Mouse (Mus musculus) MEL (cell line): ENCODE results near the gene Dhrs11. TPM values are rescaled to one million over a fixed set of nuclear protein-coding genes. Genes with fewer than 3 reads are reported as not detected.
A peak's percentile ranks its signal among the peaks of the same experiment; 100 is the strongest.

Source experiments
- DNase-seq: peaks from one replicate; pipeline ENCODE4 v3.0.0; 2011; ENCODE audit warnings: low read depth, low spot score
- H3K27ac ChIP-seq: 2 replicates; pipeline ENCODE4 v1.5.1; 2012; ENCODE audit warnings: low read depth, mild to moderate bottlenecking, control low read depth, low read length, moderate library complexity; ENCODE audit not compliant: control insufficient read depth
- H3K27me3 ChIP-seq, 2 experiments: fragments of 150-350 bp in 1 of 2; sonication (generic) in 1 of 2; 2 replicates each; pipeline ENCODE4 v1.6.1; 2012; ENCODE audit warnings: low read length in 2 of 2, mild to moderate bottlenecking in 2 of 2, improper control_type of control experiment in 1 of 2, moderate library complexity in 1 of 2; ENCODE audit not compliant: insufficient read depth in 2 of 2, control insufficient read depth in 1 of 2
- H3K36me3 ChIP-seq, 2 experiments: 2 replicates each; pipeline ENCODE4 v1.6.1; 2012 to 2014; ENCODE audit warnings: low read length in 2 of 2, improper control_type of control experiment in 1 of 2, inconsistent platforms in 1 of 2, mild to moderate bottlenecking in 1 of 2; ENCODE audit not compliant: insufficient read depth in 2 of 2, control insufficient read depth in 1 of 2
- H3K4me1 ChIP-seq, 2 experiments: fragments of 150-350 bp in 1 of 2; sonication (generic) in 1 of 2; 2 replicates each; pipeline ENCODE4 v1.6.1; 2012; ENCODE audit warnings: low read length in 2 of 2, improper control_type of control experiment in 1 of 2, mild to moderate bottlenecking in 1 of 2; ENCODE audit not compliant: insufficient read depth in 2 of 2, control insufficient read depth in 1 of 2
- H3K4me3 ChIP-seq, 2 experiments: fragments of 150-350 bp in 1 of 2; sonication (generic) in 1 of 2; 2 replicates each; pipeline ENCODE4 v1.5.1; 2012; ENCODE audit warnings: low read depth in 2 of 2, low read length in 2 of 2, mild to moderate bottlenecking in 2 of 2, moderate library complexity in 2 of 2, control low read depth in 1 of 2, improper control_type of control experiment in 1 of 2; ENCODE audit not compliant: control insufficient read depth in 1 of 2, insufficient read depth in 1 of 2
- H3K79me2 ChIP-seq: 2 replicates; pipeline ENCODE4 v1.6.1; 2012; ENCODE audit warnings: mild to moderate bottlenecking, low read length, moderate library complexity; ENCODE audit not compliant: control insufficient read depth, poor library complexity, insufficient read depth
- H3K9ac ChIP-seq: 2 replicates; pipeline ENCODE4 v1.6.1; 2012; ENCODE audit warnings: low read depth, mild to moderate bottlenecking, control low read depth, low read length, moderate library complexity; ENCODE audit not compliant: control insufficient read depth, poor library complexity, severe bottlenecking
- H3K9me3 ChIP-seq: fragments of 150-350 bp; sonication (generic); replicated peaks from 2 replicates; pipeline ENCODE4 v1.6.1; 2012; ENCODE audit warnings: mild to moderate bottlenecking, low read length, improper control_type of control experiment, moderate library complexity; ENCODE audit not compliant: insufficient read depth
- BHLHE40 ChIP-seq: IDR thresholded peaks from 2 replicates; pipeline ENCODE4 v1.6.1; 2012; ENCODE audit warnings: low read depth, mild to moderate bottlenecking, inconsistent platforms, low read length, improper control_type of control experiment, borderline replicate concordance
- CHD1 ChIP-seq: IDR thresholded peaks from 2 replicates; pipeline ENCODE4 v1.6.1; 2012; ENCODE audit warnings: low read depth, mild to moderate bottlenecking, inconsistent platforms, low read length, improper control_type of control experiment
- CHD2 ChIP-seq: IDR thresholded peaks from 2 replicates; pipeline ENCODE4 v1.6.1; 2011; ENCODE audit warnings: low read length, improper control_type of control experiment
- ELF1 ChIP-seq: IDR thresholded peaks from 2 replicates; pipeline ENCODE4 v1.6.1; 2014; ENCODE audit warnings: low read depth, mild to moderate bottlenecking, inconsistent platforms, low read length, improper control_type of control experiment, moderate library complexity
- EP300 ChIP-seq, 2 experiments: IDR thresholded peaks; 2 replicates each; pipeline ENCODE4 v1.6.1; 2011; ENCODE audit warnings: improper control_type of control experiment in 2 of 2, low read length in 2 of 2, low read depth in 1 of 2, mild to moderate bottlenecking in 1 of 2
- ETS1 ChIP-seq: IDR thresholded peaks from 2 replicates; pipeline ENCODE4 v1.6.1; 2012; ENCODE audit warnings: low read depth, mild to moderate bottlenecking, inconsistent platforms, low read length, improper control_type of control experiment, moderate library complexity
- GABPA ChIP-seq: IDR thresholded peaks from 2 replicates; pipeline ENCODE4 v1.6.1; 2012; ENCODE audit warnings: low read depth, mild to moderate bottlenecking, inconsistent platforms, low read length, improper control_type of control experiment, moderate library complexity
- GATA1 ChIP-seq: IDR thresholded peaks from 2 replicates; pipeline ENCODE4 v1.6.1; 2011; ENCODE audit warnings: low read depth, low read length, improper control_type of control experiment
- HCFC1 ChIP-seq: IDR thresholded peaks from 2 replicates; pipeline ENCODE4 v1.6.1; 2012; ENCODE audit warnings: low read depth, mild to moderate bottlenecking, inconsistent platforms, low read length, improper control_type of control experiment, moderate library complexity
- JUND ChIP-seq: IDR thresholded peaks from 2 replicates; pipeline ENCODE4 v1.6.1; 2011; ENCODE audit warnings: low read depth, mild to moderate bottlenecking, improper control_type of control experiment, low read length
- KAT2A ChIP-seq: conservative IDR thresholded peaks from 2 replicates; pipeline ENCODE4 v1.6.1; 2012; ENCODE audit warnings: low read depth, low read length, improper control_type of control experiment, inconsistent platforms
- MAFK ChIP-seq: IDR thresholded peaks from 2 replicates; pipeline ENCODE4 v1.6.1; 2011; ENCODE audit warnings: low read depth, mild to moderate bottlenecking, low read length, improper control_type of control experiment, borderline replicate concordance
- MAX ChIP-seq: IDR thresholded peaks from 2 replicates; pipeline ENCODE4 v1.6.1; 2011; ENCODE audit warnings: low read length, improper control_type of control experiment
- MYC ChIP-seq: IDR thresholded peaks from 2 replicates; pipeline ENCODE4 v1.6.1; 2011; ENCODE audit warnings: low read depth, mild to moderate bottlenecking, low read length, improper control_type of control experiment, moderate library complexity
- NELFE ChIP-seq: IDR thresholded peaks from 2 replicates; pipeline ENCODE4 v1.6.1; 2011; ENCODE audit warnings: low read depth, low read length, improper control_type of control experiment
- NRF1 ChIP-seq: IDR thresholded peaks from 2 replicates; pipeline ENCODE4 v1.6.1; 2014; ENCODE audit warnings: low read depth, mild to moderate bottlenecking, inconsistent platforms, low read length, improper control_type of control experiment, moderate library complexity; ENCODE audit not compliant: poor library complexity, insufficient read depth, severe bottlenecking
- POLR2A ChIP-seq, 2 experiments: IDR thresholded peaks; 2 replicates each; pipeline ENCODE4 v1.6.1; 2011 to 2012; ENCODE audit warnings: low read length in 2 of 2, mild to moderate bottlenecking in 2 of 2, control low read depth in 1 of 2, improper control_type of control experiment in 1 of 2, low read depth in 1 of 2, moderate library complexity in 1 of 2; ENCODE audit not compliant: control insufficient read depth in 1 of 2, insufficient read depth in 1 of 2, poor library complexity in 1 of 2
- POLR2AphosphoS2 ChIP-seq: IDR thresholded peaks from 2 replicates; pipeline ENCODE4 v1.6.1; 2011; ENCODE audit warnings: low read length, improper control_type of control experiment
- POLR2AphosphoS5 ChIP-seq: IDR thresholded peaks from 2 replicates; pipeline ENCODE4 v1.6.1; 2012; ENCODE audit warnings: low read depth, borderline replicate concordance, mild to moderate bottlenecking, inconsistent platforms, low read length, moderate library complexity, mixed read lengths
- RAD21 ChIP-seq: IDR thresholded peaks from 2 replicates; pipeline ENCODE4 v1.6.1; 2011; ENCODE audit warnings: mild to moderate bottlenecking, low read depth, low read length, improper control_type of control experiment
- RCOR1 ChIP-seq: IDR thresholded peaks from 2 replicates; pipeline ENCODE4 v1.6.1; 2012; ENCODE audit warnings: low read depth, mild to moderate bottlenecking, inconsistent platforms, low read length, improper control_type of control experiment
- SIN3A ChIP-seq: IDR thresholded peaks from 2 replicates; pipeline ENCODE4 v1.6.1; 2012; ENCODE audit warnings: low read length, improper control_type of control experiment, inconsistent platforms
- TAL1 ChIP-seq: IDR thresholded peaks from 2 replicates; pipeline ENCODE4 v1.6.1; 2012; ENCODE audit warnings: mild to moderate bottlenecking, inconsistent platforms, low read length, moderate library complexity, mixed read lengths
- TBP ChIP-seq: IDR thresholded peaks from 2 replicates; pipeline ENCODE4 v1.8.0; 2011; ENCODE audit warnings: low read depth, low read length, improper control_type of control experiment
- TCF12 ChIP-seq: IDR thresholded peaks from 2 replicates; pipeline ENCODE4 v1.6.1; 2014; ENCODE audit warnings: low read depth, mild to moderate bottlenecking, inconsistent platforms, low read length, improper control_type of control experiment, moderate library complexity
- UBTF ChIP-seq: IDR thresholded peaks from 2 replicates; pipeline ENCODE4 v1.6.1; 2012; ENCODE audit warnings: low read depth, mild to moderate bottlenecking, inconsistent platforms, low read length, improper control_type of control experiment, moderate library complexity, borderline replicate concordance; ENCODE audit not compliant: insufficient read depth
- USF2 ChIP-seq, 2 experiments: IDR thresholded peaks; 2 replicates each; pipeline ENCODE4 v1.6.1; 2011 to 2012; ENCODE audit warnings: improper control_type of control experiment in 2 of 2, low read length in 2 of 2, borderline replicate concordance in 1 of 2, inconsistent platforms in 1 of 2, low read depth in 1 of 2, mild to moderate bottlenecking in 1 of 2; ENCODE audit not compliant: insufficient read depth in 1 of 2
- ZC3H11A ChIP-seq: IDR thresholded peaks from 2 replicates; pipeline ENCODE4 v1.6.1; 2012; ENCODE audit warnings: low read depth, mild to moderate bottlenecking, inconsistent platforms, low read length, improper control_type of control experiment
- ZKSCAN1 ChIP-seq: IDR thresholded peaks from 2 replicates; pipeline ENCODE4 v1.6.1; 2012; ENCODE audit warnings: low read depth, mild to moderate bottlenecking, inconsistent platforms, low read length, improper control_type of control experiment, moderate library complexity
- ZMIZ1 ChIP-seq: IDR thresholded peaks from 2 replicates; pipeline ENCODE4 v1.6.1; 2012; ENCODE audit warnings: low read depth, mild to moderate bottlenecking, inconsistent platforms, low read length, improper control_type of control experiment, moderate library complexity
- ZNF384 ChIP-seq: IDR thresholded peaks from 2 replicates; pipeline ENCODE4 v1.6.1; 2012; ENCODE audit warnings: low read depth, mild to moderate bottlenecking, inconsistent platforms, low read length, improper control_type of control experiment
- polyA plus RNA-seq, 2 experiments: library from polyadenylated mRNA; stranded (reverse) in 1 of 2; unstranded in 1 of 2; fragments of >175 nt in 1 of 2; fragments of >200 nt in 1 of 2; gene quantifications; 2 replicates each; pipeline versions ENCODE4 v1.2.1 to v1.2.4; 2012; ENCODE audit warnings: low replicate concordance in 2 of 2, low read depth in 1 of 2; ENCODE audit not compliant: insufficient read length in 2 of 2, insufficient read depth in 1 of 2, missing spikeins in 1 of 2
- total RNA-seq: library from RNA; depleted of rRNA; stranded (reverse); fragments of 300-350 nt; gene quantifications from 2 replicates; pipeline ENCODE4 v1.2.3, GENCODE M21; 2012

The Dhrs11 gene
- total and polyA plus RNA-seq, 3 experiments: 36.6 to 37.7 TPM; not detected in 1

DNA sequence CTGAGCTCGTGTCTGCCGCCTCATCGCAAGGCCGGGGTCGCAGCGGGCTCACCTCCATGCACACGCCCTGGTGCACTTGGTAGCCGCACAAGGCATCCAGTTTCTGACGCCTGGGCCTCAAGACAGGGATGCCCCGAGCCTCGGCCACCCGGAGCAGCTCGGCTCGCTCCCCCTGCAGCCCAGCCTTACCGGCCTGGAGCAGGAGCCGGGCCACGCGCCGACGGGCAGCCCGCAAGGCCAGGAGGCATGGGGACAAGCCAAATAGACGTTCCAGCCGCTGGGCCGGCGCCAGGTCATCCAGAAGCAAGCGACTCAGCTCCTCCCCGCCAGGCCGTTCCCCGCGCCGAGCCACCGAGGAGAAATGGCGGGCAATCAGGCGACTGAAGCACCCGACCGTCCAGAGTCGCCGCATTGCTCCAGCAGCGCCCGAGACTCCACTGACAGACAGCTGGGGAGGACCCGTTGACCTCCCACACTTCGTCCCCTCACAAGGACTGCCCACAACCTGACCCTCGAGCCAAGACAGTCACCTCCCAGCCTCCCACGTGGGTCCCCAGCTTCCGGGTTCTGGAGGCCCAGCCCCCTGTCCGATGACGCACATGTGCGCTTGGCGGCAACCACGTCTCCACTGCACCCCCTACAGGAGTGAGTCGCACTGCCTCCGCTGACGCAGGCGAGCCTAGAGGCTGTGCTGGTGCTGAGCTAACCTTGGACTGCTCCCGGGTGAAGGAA, 9.7 kb downstream of the Dhrs11 start, which contains the start of gene Mrm1 (continued):
- peak; percentile 95 for TF ChIP-seq ZMIZ1
- peak; percentile 58 for TF ChIP-seq NELFE
- peak; percentile 72; the same call in 1 of the 2 replicates for TF ChIP-seq ETS1
- peak; percentile 99 for TF ChIP-seq MAX
- TF ChIP-seq, all 39 proteins: peak for 23

DNA sequence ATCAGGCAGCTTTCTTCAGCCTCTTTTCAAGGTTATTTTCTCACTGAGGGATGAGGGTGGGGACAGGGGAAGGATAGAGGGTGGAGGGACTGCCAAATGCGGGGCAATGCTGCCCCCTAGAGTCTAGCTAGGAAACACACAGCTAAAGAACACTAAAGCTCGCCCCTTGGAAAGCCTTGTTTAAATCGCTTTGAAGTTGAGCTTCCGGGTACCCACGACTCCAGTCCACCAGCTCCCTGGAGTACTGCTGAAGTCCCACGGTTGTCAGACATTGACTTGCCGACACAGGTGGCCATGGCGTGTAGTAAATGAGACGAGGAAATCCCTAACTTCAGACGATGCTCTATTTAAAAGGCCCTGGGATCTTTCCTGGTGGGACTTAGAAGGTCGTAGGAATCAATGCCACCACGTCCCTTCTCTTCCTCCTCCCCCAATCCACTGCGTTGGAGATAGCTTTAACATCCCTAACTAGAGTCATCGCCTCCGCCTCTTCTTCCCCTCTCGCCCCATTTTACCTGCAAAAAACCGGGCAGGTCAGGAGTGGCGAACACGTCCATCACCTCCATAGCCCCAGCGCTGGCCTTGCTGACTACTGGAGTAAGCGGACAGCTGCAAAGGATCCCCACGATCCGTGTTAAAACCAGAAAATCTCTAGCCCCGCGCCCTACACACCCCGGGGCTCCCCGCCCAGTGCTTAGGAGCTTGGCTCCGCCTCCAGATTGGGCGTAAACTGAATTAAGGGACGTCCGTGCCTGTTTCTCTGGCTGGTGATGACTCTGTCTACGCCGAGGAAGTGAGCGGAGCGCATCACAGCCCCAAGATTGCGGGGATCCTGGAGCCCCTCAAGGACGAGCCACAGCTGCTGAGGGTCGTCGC, 10.5 kb downstream of the Dhrs11 start:
- peak; percentile 97 for DNase-seq
- Histone ChIP-seq H3K9me3 (no peaks in the 10 kb centered on the region), H3K4me1 (peaks cover 4 to 35% of the 10 kb centered on the region in 2 experiments), H3K27me3 (no peaks in the 10 kb centered on the region), H3K9ac (peak overlapping the region; percentile 92), H3K79me2 (peaks cover 32% of the 10 kb centered on the region), H3K36me3 (peaks cover 9 to 29% of the 10 kb centered on the region in 2 experiments), H3K27ac (peak overlapping the region; percentile 90), H3K4me3 (peak overlapping the region; percentile 73 to 82)
- TF ChIP-seq TAL1 (no peak), EP300 (IDR thresholded peaks at IDR 0.05; ENCODE audit: low read depth in 1 of 2, low read length in 2 of 2) (no peak), ELF1 (peak; percentile 70), CHD1 (0 out of 2 replicates have a peak, but pooled peaks have one; percentile 91), ETS1 (peak; percentile 21; the same call in 1 of the 2 replicates), ZC3H11A (peak; percentile 43), MAFK (no peak), TBP (peak; percentile 88), POLR2AphosphoS5 (peak; percentile 88), RCOR1 (no peak), TCF12 (peak; percentile 58; the same call in 1 of the 2 replicates), CHD2 (no peak), USF2 (IDR thresholded peaks at IDR 0.05; ENCODE audit: borderline replicate concordance in 1 of 2, insufficient read depth in 1 of 2, low read depth in 1 of 2, low read length in 2 of 2) (no peak), SIN3A (no peak; the same call in 1 of the 2 replicates), HCFC1 (peak; percentile 63), RAD21 (peak; percentile 72), ZNF384 (no peak), ZKSCAN1 (no peak), NRF1 (no peak), ZMIZ1 (peak; percentile 96), UBTF (no peak), BHLHE40 (no peak), KAT2A (no peak), JUND (no peak), GABPA (no peak), POLR2A (IDR thresholded peaks at IDR 0.05; ENCODE audit: control insufficient read depth in 1 of 2, insufficient read depth in 1 of 2, low read depth in 1 of 2, low read length in 2 of 2, poor library complexity in 1 of 2) (peak; percentile 73 to 89; a peak in 2 of 4 replicates), NELFE (peak; percentile 99), MYC (peak; percentile 51; the same call in 1 of the 2 replicates), POLR2AphosphoS2 (peak; percentile 94), GATA1 (no peak)
